Mouse (Mus musculus): ENCODE results near the gene Zbtb46. TPM values are rescaled to one million over a fixed set of nuclear protein-coding genes. Genes with fewer than 3 reads are reported as not detected.

The Zbtb46 gene
- polyA plus RNA-seq, 1 experiment, result 1.6 TPM

- Histone ChIP-seq H3K27ac (ENCODE audit: insufficient read depth, low read depth, low read length) (no peak overlapping the region), H3K4me1 (ENCODE audit: control insufficient read depth, insufficient read depth, insufficient read length, low read length) (peaks cover 2% of the 10 kb centered on the region; the same call in 1 of the 2 replicates), H3K27me3 (ENCODE audit: control insufficient read depth, insufficient read depth, low read length) (no peaks in the 10 kb centered on the region), H3K36me3 (ENCODE audit: control insufficient read depth, insufficient read depth, low read length) (peaks cover 58% of the 10 kb centered on the region), H3K4me3 (ENCODE audit: low read depth, low read length) (no peak overlapping the region)
- WGBS, result 88% methylated on average over 5 of the region's 5 CpGs
- no peak for TF ChIP-seq POLR2A (IDR thresholded peaks at IDR 0.05; ENCODE audit: low read depth, low read length)
- TF ChIP-seq CTCF (IDR thresholded peaks at IDR 0.05; ENCODE audit: extremely low read depth, insufficient read length, insufficient replicate concordance, low read depth, low read length), result no peak
Measured at GRCm38 (mm10) chr2:181380251-181380650, 79.0 kb downstream of the Zbtb46 start.

- H3K36me3 ChIP-seq (ENCODE audit: control insufficient read depth, insufficient read depth, low read length), result peaks cover 56% of the 10 kb centered on the region
- H3K4me1 ChIP-seq (ENCODE audit: control insufficient read depth, insufficient read depth, insufficient read length, low read length), result peaks cover 2% of the 10 kb centered on the region; the same call in 1 of the 2 replicates
- TF ChIP-seq POLR2A (IDR thresholded peaks at IDR 0.05; ENCODE audit: low read depth, low read length) (no peak), CTCF (IDR thresholded peaks at IDR 0.05; ENCODE audit: extremely low read depth, insufficient read length, insufficient replicate concordance, low read depth, low read length) (no peak)
- H3K27ac ChIP-seq (ENCODE audit: insufficient read depth, low read depth, low read length), result 0 out of 2 replicates have a peak within 1 kb of the TSS, but pooled peaks have one; percentile 1
- WGBS, result 96% methylated on average over 12 of the region's 12 CpGs
- no peak within 1 kb of the TSS for H3K4me3 ChIP-seq (ENCODE audit: low read depth, low read length)
- no peaks in the 10 kb centered on the region for H3K27me3 ChIP-seq (ENCODE audit: control insufficient read depth, insufficient read depth, low read length)
Measured at GRCm38 (mm10) chr2:181379778-181380177, 79.4 kb downstream of the Zbtb46 start, which contains the start of gene Lime1. TSS of gene Lime1 (plus strand) at chr2:181380078.

GRCm38 (mm10) chr2:181378701-181379100, 80.5 kb downstream of the Zbtb46 start:
- Histone ChIP-seq H3K36me3 (ENCODE audit: control insufficient read depth, insufficient read depth, low read length) (peaks cover 48% of the 10 kb centered on the region), H3K4me1 (ENCODE audit: control insufficient read depth, insufficient read depth, insufficient read length, low read length) (peaks cover 2% of the 10 kb centered on the region; the same call in 1 of the 2 replicates), H3K4me3 (ENCODE audit: low read depth, low read length) (no peak overlapping the region), H3K27me3 (ENCODE audit: control insufficient read depth, insufficient read depth, low read length) (no peaks in the 10 kb centered on the region), H3K27ac (ENCODE audit: insufficient read depth, low read depth, low read length) (no peak overlapping the region)
- TF ChIP-seq POLR2A (IDR thresholded peaks at IDR 0.05; ENCODE audit: low read depth, low read length) (no peak), CTCF (IDR thresholded peaks at IDR 0.05; ENCODE audit: extremely low read depth, insufficient read length, insufficient replicate concordance, low read depth, low read length) (no peak)
- 88% methylated on average over 5 of the region's 5 CpGs for WGBS

GRCm38 (mm10) chr2:181377230-181377629, 82.0 kb downstream of the Zbtb46 start:
- H3K27ac ChIP-seq (ENCODE audit: insufficient read depth, low read depth, low read length), result 0 out of 2 replicates have a peak overlapping the region, but pooled peaks have one; percentile 7
- WGBS, result 53% methylated on average over 2 of the region's 2 CpGs
- no peak for TF ChIP-seq CTCF (IDR thresholded peaks at IDR 0.05; ENCODE audit: extremely low read depth, insufficient read length, insufficient replicate concordance, low read depth, low read length)
- no peak overlapping the region for H3K4me3 ChIP-seq (ENCODE audit: low read depth, low read length)
- H3K36me3 ChIP-seq (ENCODE audit: control insufficient read depth, insufficient read depth, low read length), result peaks cover 39% of the 10 kb centered on the region
- H3K27me3 ChIP-seq (ENCODE audit: control insufficient read depth, insufficient read depth, low read length), result no peaks in the 10 kb centered on the region
- peaks cover 2% of the 10 kb centered on the region; the same call in 1 of the 2 replicates for H3K4me1 ChIP-seq (ENCODE audit: control insufficient read depth, insufficient read depth, insufficient read length, low read length)

GRCm38 (mm10) chr2:181375787-181376186, 83.4 kb downstream of the Zbtb46 start:
- H3K27ac ChIP-seq (ENCODE audit: insufficient read depth, low read depth, low read length), result no peak overlapping the region
- H3K36me3 ChIP-seq (ENCODE audit: control insufficient read depth, insufficient read depth, low read length), result peaks cover 32% of the 10 kb centered on the region
- H3K4me1 ChIP-seq (ENCODE audit: control insufficient read depth, insufficient read depth, insufficient read length, low read length), result peaks cover 2% of the 10 kb centered on the region; the same call in 1 of the 2 replicates
- H3K4me3 ChIP-seq (ENCODE audit: low read depth, low read length), result no peak overlapping the region
- TF ChIP-seq POLR2A (IDR thresholded peaks at IDR 0.05; ENCODE audit: low read depth, low read length) (no peak), CTCF (IDR thresholded peaks at IDR 0.05; ENCODE audit: extremely low read depth, insufficient read length, insufficient replicate concordance, low read depth, low read length) (no peak)
- no peaks in the 10 kb centered on the region for H3K27me3 ChIP-seq (ENCODE audit: control insufficient read depth, insufficient read depth, low read length)
- WGBS, result 93% methylated on average over 2 of the region's 2 CpGs

GRCm38 (mm10) chr2:181370001-181370400, 89.2 kb downstream of the Zbtb46 start:
- no peak overlapping the region for H3K4me3 ChIP-seq (ENCODE audit: low read depth, low read length)
- 96% methylated on average over 5 of the region's 5 CpGs for WGBS
- 0 out of 2 replicates have a peak, but pooled peaks cover 8% of the 10 kb centered on the region for H3K4me1 ChIP-seq (ENCODE audit: control insufficient read depth, insufficient read depth, insufficient read length, low read length)
- H3K36me3 ChIP-seq (ENCODE audit: control insufficient read depth, insufficient read depth, low read length), result peaks cover 13% of the 10 kb centered on the region
- no peak overlapping the region for H3K27ac ChIP-seq (ENCODE audit: insufficient read depth, low read depth, low read length)
- no peaks in the 10 kb centered on the region for H3K27me3 ChIP-seq (ENCODE audit: control insufficient read depth, insufficient read depth, low read length)
- TF ChIP-seq POLR2A (IDR thresholded peaks at IDR 0.05; ENCODE audit: low read depth, low read length), result no peak
- no peak for TF ChIP-seq CTCF (IDR thresholded peaks at IDR 0.05; ENCODE audit: extremely low read depth, insufficient read length, insufficient replicate concordance, low read depth, low read length)

- TF ChIP-seq CTCF (IDR thresholded peaks at IDR 0.05; ENCODE audit: extremely low read depth, insufficient read length, insufficient replicate concordance, low read depth, low read length), result no peak
- no peak for TF ChIP-seq POLR2A (IDR thresholded peaks at IDR 0.05; ENCODE audit: low read depth, low read length)
- Histone ChIP-seq H3K36me3 (ENCODE audit: control insufficient read depth, insufficient read depth, low read length) (peaks cover 22% of the 10 kb centered on the region), H3K27ac (ENCODE audit: insufficient read depth, low read depth, low read length) (peak overlapping the region; percentile 78), H3K27me3 (ENCODE audit: control insufficient read depth, insufficient read depth, low read length) (no peaks in the 10 kb centered on the region), H3K4me1 (ENCODE audit: control insufficient read depth, insufficient read depth, insufficient read length, low read length) (peaks cover 12% of the 10 kb centered on the region; the same call in 1 of the 2 replicates), H3K4me3 (ENCODE audit: low read depth, low read length) (peak overlapping the region; percentile 98)
- under 1% methylated on average over 20 of the region's 20 CpGs for WGBS
Measured at GRCm38 (mm10) chr2:181365655-181366075, 93.6 kb downstream of the Zbtb46 start.
